Mouse (Mus musculus) hindbrain, embryonic 11.5 days (tissue): ENCODE data around the gene Myh9. TPM values are rescaled to one million over a fixed set of nuclear protein-coding genes. Genes with fewer than 3 reads are reported as not detected.

Source experiments
- ATAC-seq: fragments of 200-750 bp; cut with Nextera tagmentation; 2 replicates; pipeline ENCODE4 v1.8.0; 2017; ENCODE audit warnings: mild to moderate bottlenecking, moderate TSS enrichment, moderate library complexity; ENCODE audit not compliant: low FRiP score
- DNase-seq: peaks from one replicate; pipeline ENCODE4 v3.0.0-alpha.2; 2015; ENCODE audit warnings: low spot score
- H3K27ac ChIP-seq: fragments of 300-500 bp; sonication (generic); 2 replicates; pipeline ENCODE4 v1.5.1; 2014; ENCODE audit warnings: mild to moderate bottlenecking, low read depth, low read length
- H3K27me3 ChIP-seq: fragments of 300-500 bp; sonication (generic); 2 replicates; pipeline ENCODE4 v1.6.1; 2014; ENCODE audit warnings: mild to moderate bottlenecking, low read length, moderate library complexity, mixed read lengths; ENCODE audit not compliant: control insufficient read depth, insufficient read depth
- H3K36me3 ChIP-seq: fragments of 300-500 bp; sonication (generic); 2 replicates; pipeline ENCODE4 v1.6.1; 2014; ENCODE audit warnings: mild to moderate bottlenecking, low read length, moderate library complexity, mixed read lengths; ENCODE audit not compliant: control insufficient read depth, insufficient read depth
- H3K4me1 ChIP-seq: fragments of 300-500 bp; sonication (generic); replicated peaks from 2 replicates; pipeline ENCODE4 v1.6.1; 2014; ENCODE audit warnings: low read length, mixed read lengths; ENCODE audit not compliant: control insufficient read depth, insufficient read depth
- H3K4me2 ChIP-seq: fragments of 300-500 bp; sonication (generic); replicated peaks from 2 replicates; pipeline ENCODE4 v1.6.1; 2014; ENCODE audit warnings: mild to moderate bottlenecking, low read depth, low read length
- H3K4me3 ChIP-seq: fragments of 300-500 bp; sonication (generic); 2 replicates; pipeline ENCODE4 v1.5.1; 2014; ENCODE audit warnings: low read depth, low read length
- H3K9ac ChIP-seq: fragments of 300-500 bp; sonication (generic); 2 replicates; pipeline ENCODE4 v1.6.1; 2014; ENCODE audit warnings: low read depth, low read length
- H3K9me3 ChIP-seq: fragments of 300-500 bp; sonication (generic); 2 replicates; pipeline ENCODE4 v1.6.1; 2016; ENCODE audit warnings: low read length; ENCODE audit not compliant: control insufficient read depth
- WGBS: fragments of 180-500 bp; shearing (Covaris S2); extraction: QIAGEN DNeasy Blood & Tissue Kit; methylation state at CpG from one replicate; pipeline ENCODE4 v1.1.7; 2014; 5-methylcytosine and 5-hydroxymethylcytosine counted together
- polyA plus RNA-seq: library from polyadenylated mRNA; unstranded; fragments of >200 nt; fragmentation: Nextera tagmentation; extraction: Ambion mirVana; gene quantifications from 2 replicates; pipeline ENCODE4 v1.2.1, GENCODE M21; 2014

The Myh9 gene
- polyA plus RNA-seq, 1 experiment from 2014 or later, result 29.8 TPM

- DNase-seq (no peak), ATAC-seq (no peak)
- Histone ChIP-seq H3K36me3 (peaks cover 21% of the 10 kb centered on the region; the same call in 1 of the 2 replicates), H3K27ac (no peak overlapping the region), H3K4me2 (no peak overlapping the region), H3K9me3 (no peaks in the 10 kb centered on the region), H3K9ac (no peak overlapping the region), H3K27me3 (no peaks in the 10 kb centered on the region), H3K4me1 (no peaks in the 10 kb centered on the region), H3K4me3 (no peak overlapping the region)
- 95% methylated on average over 19 of the region's 19 CpGs for WGBS
Observed at GRCm38 (mm10) chr15:77773099-77773915, 68.7 kb downstream of the Myh9 start.

DNA sequence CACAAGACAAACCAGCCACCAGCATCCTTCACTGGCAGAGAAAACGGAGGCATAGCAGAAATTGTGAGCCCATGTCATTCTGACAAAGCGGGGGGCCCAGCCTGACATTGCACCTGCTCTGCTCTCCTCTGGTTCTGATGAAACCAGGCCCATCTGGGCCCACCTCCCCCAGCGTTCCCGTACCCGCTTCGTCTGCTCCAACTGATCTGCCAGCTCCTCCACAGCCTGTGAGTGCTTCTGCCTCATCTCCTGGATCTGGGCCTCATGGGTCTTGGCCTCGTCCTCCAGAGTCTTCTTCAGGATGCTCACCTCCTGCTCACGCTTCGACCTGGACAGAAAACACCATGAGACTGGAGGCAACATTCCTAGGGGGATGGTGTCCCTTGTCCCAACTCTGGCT is 71.0 kb downstream of the Myh9 start:
- no peak for DNase-seq
- Histone ChIP-seq H3K4me2 (no peak overlapping the region), H3K9me3 (no peaks in the 10 kb centered on the region), H3K36me3 (peaks cover 25% of the 10 kb centered on the region), H3K27me3 (no peaks in the 10 kb centered on the region), H3K27ac (no peak overlapping the region), H3K9ac (no peak overlapping the region), H3K4me3 (no peak overlapping the region), H3K4me1 (no peaks in the 10 kb centered on the region)
- WGBS, result 95% methylated on average over 9 of the region's 9 CpGs
- ATAC-seq, result no peak

GRCm38 (mm10) chr15:77770341-77770740 is 71.6 kb downstream of the Myh9 start:
- ATAC-seq (no peak), DNase-seq (no peak)
- H3K36me3 ChIP-seq, result peaks cover 27% of the 10 kb centered on the region
- H3K9me3 ChIP-seq, result no peaks in the 10 kb centered on the region
- no peaks in the 10 kb centered on the region for H3K27me3 ChIP-seq
- no peak overlapping the region for H3K4me3 ChIP-seq
- H3K4me2 ChIP-seq, result no peak overlapping the region
- H3K9ac ChIP-seq, result no peak overlapping the region
- 96% methylated on average over 5 of the region's 5 CpGs for WGBS
- no peaks in the 10 kb centered on the region for H3K4me1 ChIP-seq
- no peak overlapping the region for H3K27ac ChIP-seq

- H3K36me3 ChIP-seq, result peaks cover 27% of the 10 kb centered on the region
- no peak overlapping the region for H3K4me2 ChIP-seq
- no peak for ATAC-seq
- DNase-seq, result no peak
- no peak overlapping the region for H3K9ac ChIP-seq
- WGBS, result 92% methylated on average over 11 of the region's 11 CpGs
- H3K27me3 ChIP-seq, result no peaks in the 10 kb centered on the region
- no peaks in the 10 kb centered on the region for H3K4me1 ChIP-seq
- no peak overlapping the region for H3K4me3 ChIP-seq
- no peaks in the 10 kb centered on the region for H3K9me3 ChIP-seq
- no peak overlapping the region for H3K27ac ChIP-seq
Observed at GRCm38 (mm10) chr15:77766981-77767380, 75.0 kb downstream of the Myh9 start.

- WGBS, result 96% methylated on average over 16 of the region's 16 CpGs
- Histone ChIP-seq H3K9me3 (no peaks in the 10 kb centered on the region), H3K27ac (no peak overlapping the region), H3K9ac (no peak overlapping the region), H3K4me2 (no peak overlapping the region), H3K4me1 (no peaks in the 10 kb centered on the region), H3K4me3 (no peak overlapping the region), H3K36me3 (peaks cover 25% of the 10 kb centered on the region), H3K27me3 (no peaks in the 10 kb centered on the region)
- ATAC-seq (no peak), DNase-seq (no peak)
Observed at GRCm38 (mm10) chr15:77765484-77766093, 76.4 kb downstream of the Myh9 start.

GRCm38 (mm10) chr15:77764391-77765006 is 77.5 kb downstream of the Myh9 start:
- H3K9ac ChIP-seq, result no peak overlapping the region
- WGBS, result 90% methylated on average over 13 of the region's 13 CpGs
- no peaks in the 10 kb centered on the region for H3K27me3 ChIP-seq
- no peak for DNase-seq
- H3K4me1 ChIP-seq, result no peaks in the 10 kb centered on the region
- no peak overlapping the region for H3K4me2 ChIP-seq
- no peak for ATAC-seq
- H3K27ac ChIP-seq, result no peak overlapping the region
- H3K36me3 ChIP-seq, result peaks cover 24% of the 10 kb centered on the region
- H3K9me3 ChIP-seq, result no peaks in the 10 kb centered on the region
- no peak overlapping the region for H3K4me3 ChIP-seq

- H3K36me3 ChIP-seq, result peaks cover 17% of the 10 kb centered on the region
- DNase-seq (no peak), ATAC-seq (no peak)
- H3K27ac ChIP-seq, result no peak overlapping the region
- no peaks in the 10 kb centered on the region for H3K9me3 ChIP-seq
- no peak overlapping the region for H3K9ac ChIP-seq
- H3K4me3 ChIP-seq, result no peak overlapping the region
- no peaks in the 10 kb centered on the region for H3K27me3 ChIP-seq
- no peak overlapping the region for H3K4me2 ChIP-seq
- H3K4me1 ChIP-seq, result no peaks in the 10 kb centered on the region
- 97% methylated on average over 11 of the region's 11 CpGs for WGBS
Observed at GRCm38 (mm10) chr15:77763702-77764101, 78.3 kb downstream of the Myh9 start.

- Histone ChIP-seq H3K9me3 (no peaks in the 10 kb centered on the region), H3K4me2 (no peak overlapping the region), H3K27ac (no peak overlapping the region), H3K9ac (no peak overlapping the region), H3K4me1 (no peaks in the 10 kb centered on the region), H3K36me3 (peaks cover 13% of the 10 kb centered on the region), H3K4me3 (no peak overlapping the region), H3K27me3 (no peaks in the 10 kb centered on the region)
- no peak for DNase-seq
- no peak for ATAC-seq
- 92% methylated on average over 16 of the region's 16 CpGs for WGBS
Observed at GRCm38 (mm10) chr15:77763050-77763449, 78.9 kb downstream of the Myh9 start.
